Mouse (Mus musculus): Measurements from ENCODE around the gene Fh1.

The Fh1 gene

DNA sequence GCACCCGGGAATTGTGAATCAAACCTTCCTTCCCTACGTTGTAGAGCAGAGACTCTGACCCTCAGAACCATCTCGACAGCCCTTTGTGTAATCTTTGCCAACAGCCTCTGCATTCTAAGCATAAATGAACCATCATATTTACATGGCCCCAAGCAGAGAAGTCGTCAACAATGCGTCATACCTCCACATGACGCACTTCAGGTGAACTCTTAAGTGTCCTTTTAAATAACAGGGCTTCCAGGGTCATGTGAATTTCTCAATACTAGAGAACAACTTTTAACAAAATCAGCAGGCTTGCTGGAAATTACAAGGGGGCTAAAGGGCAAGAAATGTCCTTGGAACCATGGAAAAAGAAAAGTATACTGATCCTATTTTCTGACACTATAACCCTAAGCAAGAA, 1.8 kb downstream of the Fh1 start:
- no peak for DNase-seq (ENCODE audit: low read depth, low spot score)

- DNase-seq (ENCODE audit: low read depth, low spot score), result no peak
Measured at GRCm38 (mm10) chr1:175619814-175620431, 5.5 kb downstream of the Fh1 start, which contains the start of gene Kmo. Gene Kmo, plus strand, starts transcription at chr1:175620381.

DNA sequence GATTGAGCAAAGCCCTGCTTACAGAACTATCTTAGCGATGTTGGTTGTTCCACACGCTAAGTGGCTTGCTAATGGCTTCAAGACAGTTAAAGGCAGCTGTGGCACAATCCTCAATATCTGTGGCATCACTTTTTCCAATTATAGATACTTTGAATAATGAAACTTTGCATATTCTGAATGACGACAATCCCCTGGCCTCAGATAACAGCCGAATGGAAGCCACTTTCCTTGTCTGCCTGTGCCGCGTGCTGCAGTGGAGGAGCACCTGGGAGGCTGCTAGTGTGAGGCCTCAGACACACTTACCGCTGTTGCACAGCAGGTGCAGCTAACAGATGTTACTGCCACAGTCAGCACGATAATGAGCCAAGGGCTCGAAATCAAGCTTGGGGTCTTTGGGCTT, 10.4 kb downstream of the Fh1 start:
- DNase-seq (ENCODE audit: low read depth, low spot score), result no peak

GRCm38 (mm10) chr1:175608708-175609107, 16.7 kb downstream of the Fh1 start:
- no peak for DNase-seq (ENCODE audit: low read depth, low spot score)

DNA sequence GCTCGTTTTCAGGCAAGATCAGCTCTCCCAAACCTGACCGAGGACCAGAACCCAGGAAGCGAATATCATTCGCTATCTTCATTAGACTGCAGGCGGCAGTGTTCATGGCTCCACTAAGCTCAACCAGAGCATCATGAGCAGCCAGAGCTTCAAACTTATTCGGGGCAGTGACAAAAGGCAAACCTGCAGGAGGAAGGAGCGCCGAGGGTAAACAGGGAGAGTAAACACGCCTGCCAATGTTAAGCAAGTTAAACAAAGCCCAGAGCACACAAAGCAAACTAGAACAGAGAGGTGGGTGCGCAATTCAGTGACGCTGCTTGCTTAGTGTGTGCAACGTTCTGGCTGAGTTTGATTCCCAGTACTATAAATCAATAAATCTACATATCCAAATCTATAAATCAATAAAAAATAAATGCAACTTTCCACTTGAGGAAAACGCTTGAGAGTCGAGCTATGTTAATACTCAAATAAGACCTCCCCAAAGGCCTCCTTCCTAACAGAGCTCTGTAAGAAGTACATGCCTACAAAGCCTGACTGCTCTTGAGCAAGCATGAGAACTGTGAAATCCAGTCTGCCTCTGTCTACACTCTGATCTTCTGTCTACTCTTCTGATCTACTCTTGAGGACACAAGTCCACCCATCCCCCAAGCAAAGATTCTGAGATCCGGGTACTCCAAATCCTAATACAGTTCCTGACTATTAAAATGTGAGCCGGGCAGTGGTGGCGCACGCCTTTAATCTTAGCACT, 17.4 kb downstream of the Fh1 start:
- no peak for DNase-seq (ENCODE audit: low read depth, low spot score)

- DNase-seq (ENCODE audit: low read depth, low spot score), result no peak
Measured at GRCm38 (mm10) chr1:175607308-175607707, 18.1 kb downstream of the Fh1 start.

DNA sequence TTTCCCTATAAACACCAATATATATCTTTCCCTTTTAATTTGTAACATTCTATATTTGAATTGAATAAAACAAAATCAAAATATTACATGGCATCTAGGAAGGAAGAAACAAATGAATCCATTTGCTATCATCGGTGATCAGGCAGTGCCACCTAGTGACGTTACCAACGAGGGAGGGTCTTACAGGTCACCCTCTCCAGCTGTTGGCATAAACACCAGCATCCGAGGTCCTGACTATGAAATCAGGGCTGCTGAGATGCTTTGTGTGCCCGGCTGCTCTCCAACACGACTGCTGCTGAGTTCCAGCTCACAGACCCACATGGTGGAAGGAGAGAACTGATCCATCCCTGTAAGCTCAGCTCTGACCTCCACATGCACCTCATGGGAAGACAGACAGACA, 22.0 kb downstream of the Fh1 start:
- DNase-seq (ENCODE audit: low read depth, low spot score), result no peak

GRCm38 (mm10) chr1:175602231-175602630, 23.2 kb downstream of the Fh1 start:
- DNase-seq (ENCODE audit: low read depth, low spot score), result no peak

- DNase-seq (ENCODE audit: low read depth, low spot score), result no peak
Measured at GRCm38 (mm10) chr1:175592832-175593231, 32.6 kb downstream of the Fh1 start.

GRCm38 (mm10) chr1:175586656-175587055, 38.8 kb downstream of the Fh1 start:
- DNase-seq (ENCODE audit: low read depth, low spot score), result no peak

DNA sequence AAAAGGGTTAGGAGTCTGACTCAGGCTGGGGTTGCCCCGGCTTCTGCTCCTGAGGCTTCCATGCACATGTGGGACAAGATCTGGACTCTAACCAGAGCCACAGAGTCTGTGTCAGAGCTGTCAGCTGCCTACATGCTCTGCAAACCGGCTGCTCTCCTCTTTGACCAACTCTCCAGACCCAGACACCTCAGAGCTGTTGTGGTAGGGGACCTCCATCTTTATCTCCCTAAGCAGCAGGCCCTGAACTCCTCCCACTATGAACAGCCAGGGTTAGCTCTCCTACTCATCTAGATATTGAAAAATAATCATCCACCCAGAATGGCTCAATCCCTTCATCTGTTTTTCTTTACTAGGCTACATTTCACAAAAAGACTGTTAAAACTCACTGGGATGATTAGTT, 40.2 kb downstream of the Fh1 start:
- DNase-seq (ENCODE audit: low read depth, low spot score), result no peak

DNA sequence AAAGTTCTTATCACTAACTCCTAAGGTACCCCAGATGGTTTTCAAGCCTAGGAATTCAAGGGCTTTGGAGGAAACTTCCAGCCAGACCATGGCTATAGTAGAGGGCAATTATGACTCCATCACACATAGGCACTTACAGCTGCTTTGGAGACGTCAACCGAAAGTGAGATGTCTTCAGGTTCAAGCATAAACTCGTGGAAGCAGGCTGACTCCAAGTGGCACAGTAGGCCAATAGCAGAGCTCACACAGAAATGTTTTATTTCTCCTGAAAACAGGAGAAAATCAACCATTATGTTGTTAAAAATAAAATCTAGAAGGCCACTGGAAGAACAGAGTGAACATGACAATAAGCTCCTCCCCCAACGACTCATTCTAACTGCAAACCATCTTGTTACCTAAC, 42.6 kb downstream of the Fh1 start:
- no peak for DNase-seq (ENCODE audit: low read depth, low spot score)

DNA sequence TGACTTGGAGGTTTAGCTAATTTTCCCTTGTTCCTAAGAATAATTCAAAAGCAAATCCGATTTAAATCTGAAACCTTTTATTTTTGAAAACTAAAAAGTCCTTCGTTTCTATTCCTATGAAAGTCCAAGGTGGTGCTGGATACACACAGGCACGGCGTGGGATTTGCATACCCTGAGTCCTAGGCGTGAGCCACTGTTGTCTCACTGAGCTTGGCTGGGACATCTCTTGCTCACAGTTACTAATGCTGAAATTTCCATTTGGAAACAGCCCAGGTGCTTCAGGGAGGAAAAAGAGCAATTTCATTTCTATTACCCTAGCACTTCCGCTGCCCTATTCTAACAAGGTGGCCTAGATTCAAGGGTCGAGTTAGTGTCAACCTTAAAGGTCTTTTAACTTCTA, 45.1 kb downstream of the Fh1 start:
- DNase-seq (ENCODE audit: low read depth, low spot score), result no peak

DNA sequence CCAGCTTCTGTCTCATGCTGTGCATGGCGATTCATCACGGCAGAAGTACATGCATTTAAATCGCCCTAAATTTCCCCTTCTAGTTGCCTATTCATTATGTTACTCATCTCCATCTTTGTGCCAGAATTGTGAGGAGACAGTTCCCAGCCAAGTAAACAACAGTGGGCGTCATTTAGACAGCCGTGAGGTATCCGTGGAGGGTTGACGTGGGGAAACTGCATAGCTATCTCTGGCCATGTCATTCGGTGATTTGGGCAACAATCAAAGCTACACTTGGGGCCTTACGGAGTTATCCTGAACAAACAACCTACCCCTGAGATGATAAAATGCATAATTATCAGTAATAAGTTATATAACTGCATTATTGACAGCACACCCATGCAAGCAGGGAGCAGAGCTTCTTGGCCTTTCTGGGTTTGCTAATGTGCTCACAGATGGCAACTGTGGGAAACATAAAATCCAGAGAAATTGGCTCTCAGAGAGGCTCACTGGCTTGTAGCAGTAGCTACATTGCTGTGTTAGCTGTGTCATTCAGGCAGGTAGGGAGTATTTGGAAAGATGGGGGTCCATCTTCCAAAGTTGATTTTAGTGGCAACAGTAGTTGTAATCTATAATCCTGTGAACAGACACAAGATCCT, 45.7 kb downstream of the Fh1 start:
- no peak for DNase-seq (ENCODE audit: low read depth, low spot score)

DNA sequence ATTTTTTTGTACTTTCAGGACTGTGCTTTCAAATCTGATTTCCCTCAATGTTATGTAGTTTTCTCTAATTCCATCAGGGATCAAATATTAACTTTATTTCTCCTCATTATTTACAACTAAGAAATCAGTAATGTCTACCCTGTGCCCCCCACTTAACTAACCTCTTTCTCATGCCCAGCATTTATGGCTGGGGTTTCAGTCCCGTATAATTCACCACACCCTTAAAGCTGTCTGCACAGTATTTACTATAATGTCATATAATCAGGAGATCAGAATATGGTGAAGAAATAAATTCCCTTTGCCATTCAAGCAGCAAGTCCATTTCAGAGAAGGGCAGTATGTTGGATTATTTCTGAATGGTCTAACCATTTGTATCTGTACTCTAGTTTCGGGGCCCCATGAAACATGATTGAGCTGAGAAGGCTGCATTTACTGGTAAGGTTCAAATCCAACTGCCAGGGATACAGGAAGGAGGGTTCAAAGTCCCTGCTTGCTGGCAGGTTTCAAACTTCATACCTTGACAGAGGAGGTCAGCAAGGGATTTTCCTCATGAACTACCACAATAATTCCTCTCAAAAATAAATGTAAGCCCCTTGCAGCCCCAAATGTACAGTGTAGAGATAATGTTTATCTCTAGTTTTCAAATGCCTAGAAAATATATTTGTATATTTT, 46.9 kb downstream of the Fh1 start:
- no peak for DNase-seq (ENCODE audit: low read depth, low spot score)

GRCm38 (mm10) chr1:175574129-175574528, 51.3 kb downstream of the Fh1 start:
- no peak for DNase-seq (ENCODE audit: low read depth, low spot score)

DNA sequence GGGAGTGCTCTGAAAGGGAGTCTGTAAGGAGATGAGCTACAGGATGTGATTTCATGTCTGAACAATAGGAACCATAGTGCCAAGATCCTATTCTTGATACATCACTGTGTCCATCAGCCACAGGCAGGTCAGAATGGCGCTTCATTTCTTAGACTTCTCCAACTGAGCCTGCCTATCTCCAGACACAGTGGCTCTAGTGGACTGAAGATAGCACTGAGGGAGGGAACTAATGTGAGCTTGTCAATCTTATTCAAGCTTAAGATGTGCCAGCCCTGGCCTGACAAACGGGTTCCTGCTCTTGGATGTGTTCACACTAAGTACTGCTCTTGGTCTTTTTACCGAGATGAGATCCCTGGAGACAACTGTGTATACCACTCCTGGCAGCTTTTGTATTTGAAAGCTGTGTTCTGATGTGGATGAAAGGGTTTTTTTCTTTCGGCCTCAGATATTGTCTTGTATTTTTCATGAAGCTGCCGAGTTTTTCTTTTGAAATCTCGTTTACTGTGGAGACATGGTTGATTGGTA, 59.8 kb downstream of the Fh1 start:
- DNase-seq (ENCODE audit: low read depth, low spot score), result no peak

GRCm38 (mm10) chr1:175564321-175564720, 61.1 kb downstream of the Fh1 start:
- no peak for DNase-seq (ENCODE audit: low read depth, low spot score)

- DNase-seq (ENCODE audit: low read depth, low spot score), result no peak
Measured at GRCm38 (mm10) chr1:175562379-175562778, 63.1 kb downstream of the Fh1 start.

GRCm38 (mm10) chr1:175561806-175562205, 63.6 kb downstream of the Fh1 start:
- DNase-seq (ENCODE audit: low read depth, low spot score), result no peak

DNA sequence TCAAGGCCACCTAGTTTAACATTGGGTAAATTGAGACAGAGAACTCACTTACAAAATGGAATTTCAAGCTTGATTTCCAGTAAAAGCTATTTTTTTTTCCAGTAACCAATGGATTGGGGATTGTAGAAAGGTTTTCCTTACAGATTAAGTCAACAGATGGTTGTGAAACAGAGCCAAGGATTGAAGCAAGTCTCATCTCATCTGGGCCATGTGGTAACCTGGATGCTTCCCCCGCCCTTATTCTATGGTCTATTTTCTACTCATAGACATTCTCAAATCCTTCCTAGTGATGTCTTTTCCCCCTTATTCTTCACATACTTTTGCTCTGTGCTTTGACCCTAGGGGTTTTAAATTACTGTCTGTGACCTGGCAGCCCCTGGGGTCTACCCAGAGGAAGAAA, 70.8 kb downstream of the Fh1 start:
- DNase-seq (ENCODE audit: low read depth, low spot score), result no peak

DNA sequence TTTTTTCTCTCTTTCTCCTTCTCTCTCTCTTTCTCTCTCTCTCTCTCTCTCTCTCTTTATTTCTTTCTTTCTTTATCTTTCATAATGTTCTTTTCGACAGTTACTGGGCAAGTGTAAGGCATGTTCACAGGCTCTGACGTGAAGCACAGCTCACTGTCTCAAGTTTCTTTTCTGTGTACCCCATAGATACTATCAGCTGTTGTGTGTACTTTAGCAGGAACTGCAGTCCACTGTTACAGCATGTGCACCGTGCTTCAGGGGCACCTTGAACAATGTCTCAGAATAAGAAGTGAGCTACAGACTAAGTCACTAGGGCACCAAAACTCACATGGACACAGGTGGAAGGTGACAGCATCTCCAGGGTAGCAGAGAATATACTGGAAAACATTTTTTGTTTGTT, 73.0 kb downstream of the Fh1 start:
- no peak for DNase-seq (ENCODE audit: low read depth, low spot score)

Data from retina, adult 2 months (tissue).